Mouse (Mus musculus) megakaryocyte, embryonic 14.5 days (primary cell): Measurements from ENCODE around the gene Sorl1. TPM values are rescaled to one million over a fixed set of nuclear protein-coding genes. Genes with fewer than 3 reads are reported as not detected.

Source experiments
- H3K27me3 ChIP-seq: replicated peaks from 2 replicates; pipeline ENCODE3; 2012; ENCODE audit warnings: inconsistent platforms
- H3K36me3 ChIP-seq: replicated peaks from 2 replicates; pipeline ENCODE3; 2012; ENCODE audit warnings: low read length, inconsistent platforms, mixed read lengths
- H3K4me1 ChIP-seq: 2 replicates; pipeline ENCODE4 v1.6.1; 2012; ENCODE audit warnings: inconsistent platforms
- H3K4me3 ChIP-seq: replicated peaks from 2 replicates; pipeline ENCODE3; 2012; ENCODE audit warnings: moderate library complexity, mild to moderate bottlenecking, inconsistent platforms
- H3K9me3 ChIP-seq: 2 replicates; pipeline ENCODE4 v1.6.1; 2012; ENCODE audit warnings: inconsistent platforms
- FLI1 ChIP-seq: IDR thresholded peaks from 2 replicates; pipeline ENCODE4 v1.6.1; 2012; ENCODE audit warnings: low read length, inconsistent platforms, mixed read lengths
- GATA1 ChIP-seq: IDR thresholded peaks from 3 replicates; pipeline ENCODE4 v1.6.1; 2012; ENCODE audit warnings: mixed read lengths, low read length, inconsistent platforms, borderline replicate concordance
- polyA plus RNA-seq: library from polyadenylated mRNA; stranded (reverse); fragments of >175 nt; gene quantifications from 2 replicates; pipeline ENCODE4 v1.2.3, GENCODE M21; 2012; ENCODE audit warnings: low replicate concordance; ENCODE audit not compliant: insufficient read depth

The Sorl1 gene
- polyA plus RNA-seq, 1 experiment = 0.28 TPM

DNA sequence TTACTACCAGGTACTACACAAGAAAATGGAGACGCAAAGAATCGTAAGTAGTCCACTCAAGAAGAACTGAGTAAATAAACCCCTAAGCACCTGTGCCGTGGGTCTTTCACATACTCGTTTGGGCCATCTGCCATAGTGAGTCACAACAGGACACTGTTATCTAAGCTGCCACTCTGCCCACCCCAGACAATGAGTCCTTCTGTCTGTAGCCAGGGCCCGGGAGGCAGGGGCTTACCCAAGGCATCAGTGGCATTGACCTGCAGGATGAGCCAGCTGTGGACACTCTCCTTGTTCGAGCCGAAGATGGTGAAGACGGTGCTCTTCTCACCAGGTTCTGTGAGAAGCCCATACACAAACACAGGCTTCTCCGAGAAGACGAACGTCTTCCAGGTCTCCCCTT is 77.8 kb downstream of the Sorl1 start:
- Histone ChIP-seq H3K4me3 (no peak overlapping the region), H3K4me1 (no peaks in the 10 kb centered on the region), H3K9me3 (peaks cover 7% of the 10 kb centered on the region; the same call in 1 of the 2 replicates), H3K36me3 (no peaks in the 10 kb centered on the region), H3K27me3 (no peaks in the 10 kb centered on the region)
- TF ChIP-seq FLI1 (no peak), GATA1 (no peak)

DNA sequence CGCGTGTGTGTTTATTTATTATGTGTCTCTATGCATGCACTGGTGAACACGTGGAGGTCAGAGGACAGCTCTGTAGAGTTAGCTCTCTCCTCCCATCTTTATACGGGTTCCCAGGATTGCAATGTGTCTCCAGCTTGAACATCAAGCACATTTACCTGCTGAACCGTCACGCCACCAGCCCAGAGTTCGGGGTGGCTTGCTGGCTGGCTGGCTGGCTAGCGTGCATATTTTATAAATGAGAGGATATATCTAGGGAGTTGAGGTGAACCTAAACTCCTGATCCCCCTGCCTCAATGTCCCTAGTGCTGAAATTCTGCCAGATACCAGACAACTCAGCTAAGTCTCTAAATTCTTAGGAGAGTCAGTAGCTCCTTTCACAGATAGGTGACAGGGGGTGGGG is 79.4 kb downstream of the Sorl1 start:
- no peaks in the 10 kb centered on the region for H3K36me3 ChIP-seq
- TF ChIP-seq FLI1 (no peak), GATA1 (no peak)
- no peaks in the 10 kb centered on the region for H3K4me1 ChIP-seq
- no peak overlapping the region for H3K4me3 ChIP-seq
- no peaks in the 10 kb centered on the region for H3K9me3 ChIP-seq
- no peaks in the 10 kb centered on the region for H3K27me3 ChIP-seq

DNA sequence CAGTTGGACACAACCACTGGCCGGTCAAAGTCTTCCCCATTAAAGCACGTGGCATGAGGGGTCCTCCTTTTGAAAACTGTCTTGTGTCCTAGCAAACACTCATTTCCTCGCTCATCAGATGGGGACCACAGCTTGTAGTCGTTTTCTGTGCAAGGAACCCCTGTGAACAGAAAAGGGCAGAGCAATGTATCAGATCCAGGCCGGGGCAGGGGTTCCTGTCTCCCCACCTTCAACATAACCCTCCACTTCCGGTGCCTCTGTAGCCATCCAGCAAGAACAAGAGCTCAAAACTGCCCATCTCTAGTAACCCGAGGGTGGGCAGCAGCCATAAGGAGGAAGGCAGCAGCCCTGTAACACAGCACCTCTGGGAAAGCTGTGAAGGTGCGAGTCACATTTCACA is 80.2 kb downstream of the Sorl1 start:
- Histone ChIP-seq H3K9me3 (no peaks in the 10 kb centered on the region), H3K4me3 (no peak overlapping the region), H3K36me3 (no peaks in the 10 kb centered on the region), H3K4me1 (no peaks in the 10 kb centered on the region), H3K27me3 (no peaks in the 10 kb centered on the region)
- TF ChIP-seq GATA1 = no peak
- TF ChIP-seq FLI1 = no peak

DNA sequence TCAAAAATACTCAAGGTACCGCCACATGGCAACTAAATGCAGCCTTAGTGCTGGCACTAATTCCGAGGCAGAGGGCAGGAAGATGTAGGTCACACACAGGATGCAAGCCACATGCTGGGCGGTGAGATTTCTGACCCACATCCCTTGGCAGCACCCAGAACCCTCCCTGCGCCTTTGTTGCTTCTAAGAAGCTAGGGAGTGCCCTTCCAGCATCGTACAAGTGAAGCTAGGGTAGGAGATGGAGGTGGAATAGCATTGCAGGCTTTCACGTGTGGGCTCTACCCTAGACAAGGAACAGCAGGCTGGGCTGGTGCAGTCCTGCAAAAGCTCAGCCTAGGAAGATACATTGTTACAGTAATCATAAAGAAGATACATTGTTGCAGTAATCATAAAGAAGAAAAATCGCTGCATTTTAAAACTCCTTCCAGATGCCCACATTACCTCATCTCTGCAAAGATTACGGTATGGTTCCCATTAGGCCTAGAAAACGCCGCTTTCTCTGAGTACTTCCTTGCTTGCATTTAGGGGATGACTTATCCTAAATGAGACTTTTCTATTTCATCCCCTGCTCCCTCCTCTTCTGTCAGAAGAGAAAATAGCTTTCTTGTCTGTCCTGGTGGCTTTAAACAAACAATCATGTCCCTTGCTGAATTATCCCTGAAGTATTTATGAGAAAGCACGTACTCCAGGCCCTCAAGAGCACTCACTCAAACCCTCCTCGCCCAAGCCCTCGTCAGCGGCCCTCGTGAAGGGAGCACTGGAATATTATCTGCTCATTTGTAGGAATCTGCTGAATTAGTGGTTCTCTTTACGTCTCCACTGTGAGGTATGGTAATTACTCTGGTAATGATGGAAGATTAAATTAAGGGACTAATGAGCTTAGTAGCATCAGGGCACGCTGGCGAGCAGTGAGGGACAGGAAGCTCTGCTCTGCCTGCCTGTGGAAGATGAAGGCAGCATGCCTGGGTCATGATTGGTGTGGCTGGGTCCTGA is 84.8 kb downstream of the Sorl1 start:
- Histone ChIP-seq H3K27me3 (no peaks in the 10 kb centered on the region), H3K9me3 (no peaks in the 10 kb centered on the region), H3K36me3 (no peaks in the 10 kb centered on the region), H3K4me3 (no peak overlapping the region), H3K4me1 (no peaks in the 10 kb centered on the region)
- no peak for TF ChIP-seq GATA1
- no peak for TF ChIP-seq FLI1

DNA sequence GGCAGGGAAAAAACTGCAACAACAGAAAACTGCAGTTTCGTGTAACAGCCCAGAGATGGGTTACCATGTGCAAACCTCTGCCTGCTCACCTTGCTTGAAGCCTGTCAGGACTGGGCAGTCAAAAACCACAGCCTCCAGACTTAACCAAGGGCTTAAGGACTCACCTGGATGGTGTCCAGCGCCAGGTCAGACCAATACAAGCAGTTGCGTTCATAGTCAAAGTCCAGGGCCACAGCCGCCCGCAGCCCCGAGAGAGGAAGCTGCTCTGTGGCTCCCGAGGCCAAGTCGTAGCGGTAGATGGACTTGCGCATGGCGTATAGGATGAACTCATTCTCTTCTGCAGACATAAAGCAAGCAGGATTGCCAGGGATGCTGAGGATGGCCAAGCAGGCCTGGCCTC is 87.2 kb downstream of the Sorl1 start:
- no peaks in the 10 kb centered on the region for H3K36me3 ChIP-seq
- H3K9me3 ChIP-seq = no peaks in the 10 kb centered on the region
- H3K4me1 ChIP-seq = no peaks in the 10 kb centered on the region
- no peak for TF ChIP-seq GATA1
- no peak for TF ChIP-seq FLI1
- no peak overlapping the region for H3K4me3 ChIP-seq
- H3K27me3 ChIP-seq = no peaks in the 10 kb centered on the region

DNA sequence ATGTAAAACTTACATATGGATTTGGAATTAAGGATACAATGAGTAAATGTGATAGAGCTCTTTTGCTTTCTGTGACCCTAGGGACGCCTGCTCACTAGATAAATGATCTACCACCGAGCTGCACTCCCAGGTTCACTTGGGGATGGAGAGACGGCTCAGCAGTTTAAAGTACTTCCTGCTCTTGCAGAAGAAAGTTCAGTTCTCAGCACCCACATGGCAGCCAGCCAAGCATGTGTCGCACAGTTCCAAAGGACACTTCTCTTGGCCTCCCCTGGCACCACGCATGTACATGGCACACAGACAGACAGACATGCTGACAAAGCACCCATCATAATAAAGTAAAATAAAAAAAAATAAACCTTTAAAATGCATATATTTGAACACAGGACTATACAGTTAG is 88.1 kb downstream of the Sorl1 start:
- no peaks in the 10 kb centered on the region for H3K4me1 ChIP-seq
- no peaks in the 10 kb centered on the region for H3K9me3 ChIP-seq
- H3K27me3 ChIP-seq = no peaks in the 10 kb centered on the region
- H3K36me3 ChIP-seq = no peaks in the 10 kb centered on the region
- H3K4me3 ChIP-seq = no peak overlapping the region
- TF ChIP-seq FLI1 (no peak), GATA1 (no peak)

DNA sequence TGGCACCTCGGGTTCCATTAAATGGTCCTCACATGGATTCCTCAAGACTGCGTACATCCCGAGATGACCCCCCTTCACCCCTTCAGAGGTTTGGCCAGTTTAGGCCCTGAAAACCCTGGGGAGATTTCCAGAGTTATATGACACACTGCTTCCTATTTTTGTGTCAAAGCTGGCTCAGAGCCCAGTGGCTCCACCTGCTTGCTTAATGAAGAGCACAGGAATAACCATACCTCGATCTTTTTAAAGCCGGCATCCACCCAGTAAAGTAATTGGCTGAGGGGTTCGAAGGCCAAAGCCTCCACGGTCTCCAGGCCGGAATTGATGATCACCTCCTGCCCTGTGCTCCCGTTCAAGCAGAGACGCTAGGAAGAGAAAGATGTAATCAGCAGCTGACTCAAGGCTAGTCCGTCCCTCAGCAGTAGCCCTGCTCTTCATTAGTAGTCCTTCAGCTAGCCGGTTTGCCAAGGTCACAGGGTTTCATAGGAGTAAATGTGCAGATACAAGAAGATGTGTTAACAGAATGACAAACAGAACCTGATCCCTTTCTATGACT is 88.8 kb downstream of the Sorl1 start:
- Histone ChIP-seq H3K9me3 (no peaks in the 10 kb centered on the region), H3K27me3 (no peaks in the 10 kb centered on the region), H3K4me1 (no peaks in the 10 kb centered on the region), H3K4me3 (no peak overlapping the region), H3K36me3 (no peaks in the 10 kb centered on the region)
- no peak for TF ChIP-seq FLI1
- TF ChIP-seq GATA1 = no peak

DNA sequence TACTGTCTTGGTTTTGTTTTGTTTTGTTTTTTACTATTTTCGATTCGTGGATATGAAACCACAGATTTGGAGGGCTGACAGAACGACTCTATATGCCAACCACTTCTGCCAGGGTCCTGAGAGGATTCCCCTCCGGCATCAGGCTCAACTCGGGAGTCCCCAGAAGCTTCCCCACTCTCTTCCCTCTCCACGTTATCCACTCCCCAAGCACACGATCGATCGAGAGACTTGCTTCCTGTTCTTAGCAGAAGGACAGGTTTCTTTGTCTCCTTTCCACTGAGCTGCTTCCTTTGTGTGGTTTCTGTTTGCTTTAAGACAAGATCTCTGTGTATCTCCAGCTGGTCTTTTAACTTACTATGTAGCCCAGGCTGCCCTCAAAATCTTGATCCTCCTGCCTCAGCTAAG is 90.0 kb downstream of the Sorl1 start:
- Histone ChIP-seq H3K9me3 (no peaks in the 10 kb centered on the region), H3K27me3 (no peaks in the 10 kb centered on the region), H3K36me3 (no peaks in the 10 kb centered on the region), H3K4me1 (no peaks in the 10 kb centered on the region), H3K4me3 (no peak overlapping the region)
- TF ChIP-seq GATA1 (no peak), FLI1 (no peak)

GRCm38 (mm10) chr9:42033291-42034115 is 90.6 kb downstream of the Sorl1 start:
- no peaks in the 10 kb centered on the region for H3K36me3 ChIP-seq
- no peak overlapping the region for H3K4me3 ChIP-seq
- H3K9me3 ChIP-seq = no peaks in the 10 kb centered on the region
- no peak for TF ChIP-seq FLI1
- TF ChIP-seq GATA1 = no peak
- no peaks in the 10 kb centered on the region for H3K4me1 ChIP-seq
- H3K27me3 ChIP-seq = no peaks in the 10 kb centered on the region

- Histone ChIP-seq H3K9me3 (no peaks in the 10 kb centered on the region), H3K27me3 (no peaks in the 10 kb centered on the region), H3K36me3 (no peaks in the 10 kb centered on the region), H3K4me3 (no peak overlapping the region), H3K4me1 (no peaks in the 10 kb centered on the region)
- no peak for TF ChIP-seq GATA1
- TF ChIP-seq FLI1 = no peak
Measured at GRCm38 (mm10) chr9:42032419-42032818, 91.7 kb downstream of the Sorl1 start.
